Comparison of ENCODE assay signal across 19 mouse cellular contexts in the genomic region with DNA sequence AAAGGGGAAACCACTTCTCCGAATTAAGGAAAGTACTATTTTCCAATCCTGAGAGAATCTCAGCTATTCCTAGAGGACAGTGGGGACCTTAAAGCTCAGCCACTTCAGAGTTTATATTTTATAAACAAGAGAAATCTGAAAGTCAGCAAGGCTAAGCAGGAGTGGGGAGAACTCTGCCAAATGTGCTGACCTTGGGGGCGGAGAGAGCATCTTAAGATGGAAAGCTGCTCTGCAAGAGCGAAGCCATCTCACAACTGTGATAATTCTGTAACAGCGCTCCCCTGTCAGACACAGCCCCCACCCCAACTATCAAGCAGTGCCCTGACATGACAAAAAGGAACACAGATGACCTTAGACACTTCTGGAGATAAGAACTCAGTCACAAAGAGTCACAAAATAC. TPM values are rescaled to one million over a fixed set of nuclear protein-coding genes. Genes with fewer than 3 reads are reported as not detected.
A peak's percentile ranks its signal among the peaks of the same experiment; 100 is the strongest.
DNase-seq lines count a peak whose midpoint lies in the region; ATAC-seq lines count a peak whose summit lies in the region.
"Had no signal": no experiment of that assay in that cellular context is flagged by ENCODE, and none has a peak within 500 bp of the region (broad histone marks: within the 10 kb centered on the region; RNA-seq: fewer than 3 reads in every experiment).

No protein-coding gene starts in this region.

- DNase-seq in embryonic facial prominence, embryonic 14.5 days (ENCODE audit: low spot score) = peak; percentile 12
- no peak for DNase-seq in embryonic facial prominence, embryonic 10.5 days (ENCODE audit: low spot score)
- DNase-seq in kidney, postnatal 10 days = peak; percentile 52
- DNase-seq in ovary, postnatal 36 days (ENCODE audit: low spot score) = peak; percentile 70
- DNase-seq in ovary, postnatal 14 days (ENCODE audit: low spot score) = no peak
- DNase-seq in spleen, adult 12 weeks (ENCODE audit: low spot score) = no peak
- DNase-seq: cerebellum, adult 18-20 months; cerebellum, postnatal 25 days; embryo, embryonic 11 days; forebrain, postnatal 0 days; heart, adult 18-20 months; heart, postnatal 36 days; midbrain, embryonic 14.5 days; right cerebral cortex, postnatal 25 days had no signal

- no peak for ATAC-seq in embryonic facial prominence, embryonic 14.5 days (ENCODE audit: low read depth)
- no peak for ATAC-seq in kidney, embryonic 16.5 days (ENCODE audit: low FRiP score, low TSS enrichment)
- ATAC-seq: forebrain, postnatal 0 days had no signal

- H3K27ac ChIP-seq in embryonic facial prominence, embryonic 14.5 days (replicated peaks; ENCODE audit: low read depth, low read length) = no peak overlapping the region
- H3K27ac ChIP-seq in embryonic facial prominence, embryonic 10.5 days (replicated peaks) = no peak overlapping the region
- H3K27ac ChIP-seq in kidney, embryonic 16.5 days (ENCODE audit: low read length) = no peak overlapping the region
- H3K27ac ChIP-seq: forebrain, embryonic 10.5 days; hindbrain, embryonic 14.5 days; neural tube, embryonic 13.5 days; stomach, embryonic 15.5 days had no signal

- WGBS in embryonic facial prominence, embryonic 14.5 days = 63% methylated on average over 4 of the region's 4 CpGs
- 78% methylated on average over 4 of the region's 4 CpGs for WGBS in embryonic facial prominence, embryonic 10.5 days
- WGBS in kidney, embryonic 16.5 days = 63% methylated on average over 4 of the region's 4 CpGs

- H3K4me2 ChIP-seq in embryonic facial prominence, embryonic 14.5 days (ENCODE audit: low read depth, low read length) = no peak overlapping the region
- no peak overlapping the region for H3K4me2 ChIP-seq in kidney, embryonic 16.5 days (replicated peaks; ENCODE audit: low read depth, low read length)
- H3K4me2 ChIP-seq: hindbrain, embryonic 14.5 days; neural tube, embryonic 13.5 days; stomach, embryonic 15.5 days had no signal

- H3K4me1 ChIP-seq in embryonic facial prominence, embryonic 14.5 days (ENCODE audit: control insufficient read depth, insufficient read depth, low read length) = peaks cover 27% of the 10 kb centered on the region; the same call in 1 of the 2 replicates
- 0 out of 2 replicates have a peak, but pooled peaks cover 2% of the 10 kb centered on the region for H3K4me1 ChIP-seq in embryonic facial prominence, embryonic 10.5 days
- H3K4me1 ChIP-seq in kidney, embryonic 16.5 days (ENCODE audit: insufficient read depth, low read length) = peaks cover 13% of the 10 kb centered on the region; the same call in 1 of the 2 replicates
- H3K4me1 ChIP-seq: forebrain, embryonic 10.5 days had no signal

- no peaks in the 10 kb centered on the region for H3K9me3 ChIP-seq in embryonic facial prominence, embryonic 14.5 days (ENCODE audit: control insufficient read depth, low read length)
- no peaks in the 10 kb centered on the region for H3K9me3 ChIP-seq in embryonic facial prominence, embryonic 10.5 days
- no peaks in the 10 kb centered on the region for H3K9me3 ChIP-seq in kidney, embryonic 16.5 days (ENCODE audit: low read length)
- H3K9me3 ChIP-seq: forebrain, embryonic 10.5 days; neural tube, embryonic 13.5 days; stomach, embryonic 15.5 days had no signal

- no peaks in the 10 kb centered on the region for H3K27me3 ChIP-seq in embryonic facial prominence, embryonic 14.5 days (replicated peaks; ENCODE audit: control insufficient read depth, insufficient read depth, low read length)
- H3K27me3 ChIP-seq in embryonic facial prominence, embryonic 10.5 days (replicated peaks; ENCODE audit: low read depth, poor library complexity, severe bottlenecking) = no peaks in the 10 kb centered on the region
- H3K27me3 ChIP-seq in kidney, embryonic 16.5 days (ENCODE audit: insufficient read depth, low read length) = no peaks in the 10 kb centered on the region
- H3K27me3 ChIP-seq: neural tube, embryonic 13.5 days; stomach, embryonic 15.5 days had no signal

- H3K36me3 ChIP-seq in embryonic facial prominence, embryonic 14.5 days (ENCODE audit: control insufficient read depth, insufficient read depth, low read length) = no peaks in the 10 kb centered on the region
- no peaks in the 10 kb centered on the region for H3K36me3 ChIP-seq in embryonic facial prominence, embryonic 10.5 days (replicated peaks)
- no peaks in the 10 kb centered on the region for H3K36me3 ChIP-seq in kidney, embryonic 16.5 days (ENCODE audit: insufficient read depth, low read length)
- H3K36me3 ChIP-seq: forebrain, embryonic 10.5 days; neural tube, embryonic 13.5 days; stomach, embryonic 15.5 days had no signal

- no peak overlapping the region for H3K4me3 ChIP-seq in embryonic facial prominence, embryonic 14.5 days (ENCODE audit: low read depth, low read length)
- no peak overlapping the region for H3K4me3 ChIP-seq in embryonic facial prominence, embryonic 10.5 days
- no peak overlapping the region for H3K4me3 ChIP-seq in kidney, embryonic 16.5 days (ENCODE audit: low read length)
- H3K4me3 ChIP-seq: forebrain, embryonic 10.5 days; neural tube, embryonic 13.5 days; stomach, embryonic 15.5 days had no signal

- H3K9ac ChIP-seq in embryonic facial prominence, embryonic 14.5 days (ENCODE audit: low read depth, low read length) = no peak overlapping the region
- no peak overlapping the region for H3K9ac ChIP-seq in kidney, embryonic 16.5 days (replicated peaks; ENCODE audit: low read length)
- H3K9ac ChIP-seq: forebrain, postnatal 0 days; hindbrain, embryonic 14.5 days; neural tube, embryonic 13.5 days; stomach, embryonic 15.5 days had no signal

RNA-seq across cellular contexts. Expression of gene Adcy9, which starts 13.6 kb away (rescaled TPM):
- 2.7 and 3.5 TPM in 2 replicates for polyA plus RNA-seq in embryonic facial prominence, embryonic 14.5 days (2014; fragmentation: Nextera tagmentation; extraction: Ambion mirVana)
- 0.43 and 0.57 TPM in 2 replicates for polyA plus RNA-seq in embryonic facial prominence, embryonic 10.5 days (2016; fragmentation: Nextera tagmentation; extraction: Ambion mirVana)
- polyA plus RNA-seq in kidney, embryonic 16.5 days (2015; fragmentation: Nextera tagmentation; extraction: Ambion mirVana) = 1.0 and 1.1 TPM in 2 replicates

Comparison
In these comparisons a context has a peak if more than half of its experiments do, and no peak if none do; other contexts are left out.
1. DNase-seq: peak in embryonic facial prominence, embryonic 14.5 days (single experiment), kidney, postnatal 10 days (single experiment) and ovary, postnatal 36 days (single experiment); none in embryonic facial prominence, embryonic 10.5 days (single experiment), ovary, postnatal 14 days (single experiment) and spleen, adult 12 weeks (single experiment).